Mouse (Mus musculus) MEL (cell line): ENCODE results near the gene Sptbn1. TPM values are rescaled to one million over a fixed set of nuclear protein-coding genes. Genes with fewer than 3 reads are reported as not detected.

Experiments
- DNase-seq: peaks from one replicate; pipeline ENCODE4 v3.0.0; 2011; ENCODE audit warnings: low read depth, low spot score
- H3K27ac ChIP-seq: 2 replicates; pipeline ENCODE4 v1.5.1; 2012; ENCODE audit warnings: low read depth, mild to moderate bottlenecking, control low read depth, low read length, moderate library complexity; ENCODE audit not compliant: control insufficient read depth
- H3K27me3 ChIP-seq, 2 experiments: fragments of 150-350 bp in 1 of 2; sonication (generic) in 1 of 2; 2 replicates each; pipeline ENCODE4 v1.6.1; 2012; ENCODE audit warnings: low read length in 2 of 2, mild to moderate bottlenecking in 2 of 2, improper control_type of control experiment in 1 of 2, moderate library complexity in 1 of 2; ENCODE audit not compliant: insufficient read depth in 2 of 2, control insufficient read depth in 1 of 2
- H3K36me3 ChIP-seq, 2 experiments: 2 replicates each; pipeline ENCODE4 v1.6.1; 2012 to 2014; ENCODE audit warnings: low read length in 2 of 2, improper control_type of control experiment in 1 of 2, inconsistent platforms in 1 of 2, mild to moderate bottlenecking in 1 of 2; ENCODE audit not compliant: insufficient read depth in 2 of 2, control insufficient read depth in 1 of 2
- H3K4me1 ChIP-seq, 2 experiments: fragments of 150-350 bp in 1 of 2; sonication (generic) in 1 of 2; 2 replicates each; pipeline ENCODE4 v1.6.1; 2012; ENCODE audit warnings: low read length in 2 of 2, improper control_type of control experiment in 1 of 2, mild to moderate bottlenecking in 1 of 2; ENCODE audit not compliant: insufficient read depth in 2 of 2, control insufficient read depth in 1 of 2
- H3K4me3 ChIP-seq, 2 experiments: fragments of 150-350 bp in 1 of 2; sonication (generic) in 1 of 2; 2 replicates each; pipeline ENCODE4 v1.5.1; 2012; ENCODE audit warnings: low read depth in 2 of 2, low read length in 2 of 2, mild to moderate bottlenecking in 2 of 2, moderate library complexity in 2 of 2, control low read depth in 1 of 2, improper control_type of control experiment in 1 of 2; ENCODE audit not compliant: control insufficient read depth in 1 of 2, insufficient read depth in 1 of 2
- H3K79me2 ChIP-seq: 2 replicates; pipeline ENCODE4 v1.6.1; 2012; ENCODE audit warnings: mild to moderate bottlenecking, low read length, moderate library complexity; ENCODE audit not compliant: control insufficient read depth, poor library complexity, insufficient read depth
- H3K9ac ChIP-seq: 2 replicates; pipeline ENCODE4 v1.6.1; 2012; ENCODE audit warnings: low read depth, mild to moderate bottlenecking, control low read depth, low read length, moderate library complexity; ENCODE audit not compliant: control insufficient read depth, poor library complexity, severe bottlenecking
- H3K9me3 ChIP-seq: fragments of 150-350 bp; sonication (generic); replicated peaks from 2 replicates; pipeline ENCODE4 v1.6.1; 2012; ENCODE audit warnings: mild to moderate bottlenecking, low read length, improper control_type of control experiment, moderate library complexity; ENCODE audit not compliant: insufficient read depth
- BHLHE40 ChIP-seq: IDR thresholded peaks from 2 replicates; pipeline ENCODE4 v1.6.1; 2012; ENCODE audit warnings: low read depth, mild to moderate bottlenecking, inconsistent platforms, low read length, improper control_type of control experiment, borderline replicate concordance
- CHD1 ChIP-seq: IDR thresholded peaks from 2 replicates; pipeline ENCODE4 v1.6.1; 2012; ENCODE audit warnings: low read depth, mild to moderate bottlenecking, inconsistent platforms, low read length, improper control_type of control experiment
- CHD2 ChIP-seq: IDR thresholded peaks from 2 replicates; pipeline ENCODE4 v1.6.1; 2011; ENCODE audit warnings: low read length, improper control_type of control experiment
- ELF1 ChIP-seq: IDR thresholded peaks from 2 replicates; pipeline ENCODE4 v1.6.1; 2014; ENCODE audit warnings: low read depth, mild to moderate bottlenecking, inconsistent platforms, low read length, improper control_type of control experiment, moderate library complexity
- EP300 ChIP-seq, 2 experiments: IDR thresholded peaks; 2 replicates each; pipeline ENCODE4 v1.6.1; 2011; ENCODE audit warnings: improper control_type of control experiment in 2 of 2, low read length in 2 of 2, low read depth in 1 of 2, mild to moderate bottlenecking in 1 of 2
- ETS1 ChIP-seq: IDR thresholded peaks from 2 replicates; pipeline ENCODE4 v1.6.1; 2012; ENCODE audit warnings: low read depth, mild to moderate bottlenecking, inconsistent platforms, low read length, improper control_type of control experiment, moderate library complexity
- GABPA ChIP-seq: IDR thresholded peaks from 2 replicates; pipeline ENCODE4 v1.6.1; 2012; ENCODE audit warnings: low read depth, mild to moderate bottlenecking, inconsistent platforms, low read length, improper control_type of control experiment, moderate library complexity
- HCFC1 ChIP-seq: IDR thresholded peaks from 2 replicates; pipeline ENCODE4 v1.6.1; 2012; ENCODE audit warnings: low read depth, mild to moderate bottlenecking, inconsistent platforms, low read length, improper control_type of control experiment, moderate library complexity
- KAT2A ChIP-seq: conservative IDR thresholded peaks from 2 replicates; pipeline ENCODE4 v1.6.1; 2012; ENCODE audit warnings: low read depth, low read length, improper control_type of control experiment, inconsistent platforms
- MAFK ChIP-seq: IDR thresholded peaks from 2 replicates; pipeline ENCODE4 v1.6.1; 2011; ENCODE audit warnings: low read depth, mild to moderate bottlenecking, low read length, improper control_type of control experiment, borderline replicate concordance
- MAX ChIP-seq: IDR thresholded peaks from 2 replicates; pipeline ENCODE4 v1.6.1; 2011; ENCODE audit warnings: low read length, improper control_type of control experiment
- MEF2A ChIP-seq: IDR thresholded peaks from 2 replicates; pipeline ENCODE4 v1.6.1; 2014; ENCODE audit warnings: low read depth, mild to moderate bottlenecking, inconsistent platforms, low read length, improper control_type of control experiment; ENCODE audit not compliant: poor library complexity, insufficient replicate concordance, severe bottlenecking; ENCODE audit errors: extremely low read depth
- MXI1 ChIP-seq: IDR thresholded peaks from 2 replicates; pipeline ENCODE4 v1.6.1; 2011; ENCODE audit warnings: mild to moderate bottlenecking, low read depth, low read length, improper control_type of control experiment
- MYC ChIP-seq: IDR thresholded peaks from 2 replicates; pipeline ENCODE4 v1.6.1; 2011; ENCODE audit warnings: low read depth, mild to moderate bottlenecking, low read length, improper control_type of control experiment, moderate library complexity
- NELFE ChIP-seq: IDR thresholded peaks from 2 replicates; pipeline ENCODE4 v1.6.1; 2011; ENCODE audit warnings: low read depth, low read length, improper control_type of control experiment
- NRF1 ChIP-seq: IDR thresholded peaks from 2 replicates; pipeline ENCODE4 v1.6.1; 2014; ENCODE audit warnings: low read depth, mild to moderate bottlenecking, inconsistent platforms, low read length, improper control_type of control experiment, moderate library complexity; ENCODE audit not compliant: poor library complexity, insufficient read depth, severe bottlenecking
- POLR2A ChIP-seq, 2 experiments: IDR thresholded peaks; 2 replicates each; pipeline ENCODE4 v1.6.1; 2011 to 2012; ENCODE audit warnings: low read length in 2 of 2, mild to moderate bottlenecking in 2 of 2, control low read depth in 1 of 2, improper control_type of control experiment in 1 of 2, low read depth in 1 of 2, moderate library complexity in 1 of 2; ENCODE audit not compliant: control insufficient read depth in 1 of 2, insufficient read depth in 1 of 2, poor library complexity in 1 of 2
- POLR2AphosphoS5 ChIP-seq: IDR thresholded peaks from 2 replicates; pipeline ENCODE4 v1.6.1; 2012; ENCODE audit warnings: low read depth, borderline replicate concordance, mild to moderate bottlenecking, inconsistent platforms, low read length, moderate library complexity, mixed read lengths
- RAD21 ChIP-seq: IDR thresholded peaks from 2 replicates; pipeline ENCODE4 v1.6.1; 2011; ENCODE audit warnings: mild to moderate bottlenecking, low read depth, low read length, improper control_type of control experiment
- RCOR1 ChIP-seq: IDR thresholded peaks from 2 replicates; pipeline ENCODE4 v1.6.1; 2012; ENCODE audit warnings: low read depth, mild to moderate bottlenecking, inconsistent platforms, low read length, improper control_type of control experiment
- SIN3A ChIP-seq: IDR thresholded peaks from 2 replicates; pipeline ENCODE4 v1.6.1; 2012; ENCODE audit warnings: low read length, improper control_type of control experiment, inconsistent platforms
- TAL1 ChIP-seq: IDR thresholded peaks from 2 replicates; pipeline ENCODE4 v1.6.1; 2012; ENCODE audit warnings: mild to moderate bottlenecking, inconsistent platforms, low read length, moderate library complexity, mixed read lengths
- TCF12 ChIP-seq: IDR thresholded peaks from 2 replicates; pipeline ENCODE4 v1.6.1; 2014; ENCODE audit warnings: low read depth, mild to moderate bottlenecking, inconsistent platforms, low read length, improper control_type of control experiment, moderate library complexity
- UBTF ChIP-seq: IDR thresholded peaks from 2 replicates; pipeline ENCODE4 v1.6.1; 2012; ENCODE audit warnings: low read depth, mild to moderate bottlenecking, inconsistent platforms, low read length, improper control_type of control experiment, moderate library complexity, borderline replicate concordance; ENCODE audit not compliant: insufficient read depth
- ZC3H11A ChIP-seq: IDR thresholded peaks from 2 replicates; pipeline ENCODE4 v1.6.1; 2012; ENCODE audit warnings: low read depth, mild to moderate bottlenecking, inconsistent platforms, low read length, improper control_type of control experiment
- ZKSCAN1 ChIP-seq: IDR thresholded peaks from 2 replicates; pipeline ENCODE4 v1.6.1; 2012; ENCODE audit warnings: low read depth, mild to moderate bottlenecking, inconsistent platforms, low read length, improper control_type of control experiment, moderate library complexity
- ZMIZ1 ChIP-seq: IDR thresholded peaks from 2 replicates; pipeline ENCODE4 v1.6.1; 2012; ENCODE audit warnings: low read depth, mild to moderate bottlenecking, inconsistent platforms, low read length, improper control_type of control experiment, moderate library complexity
- ZNF384 ChIP-seq: IDR thresholded peaks from 2 replicates; pipeline ENCODE4 v1.6.1; 2012; ENCODE audit warnings: low read depth, mild to moderate bottlenecking, inconsistent platforms, low read length, improper control_type of control experiment
- polyA plus RNA-seq, 2 experiments: library from polyadenylated mRNA; stranded (reverse) in 1 of 2; unstranded in 1 of 2; fragments of >175 nt in 1 of 2; fragments of >200 nt in 1 of 2; gene quantifications; 2 replicates each; pipeline versions ENCODE4 v1.2.1 to v1.2.4; 2012; ENCODE audit warnings: low replicate concordance in 2 of 2, low read depth in 1 of 2; ENCODE audit not compliant: insufficient read length in 2 of 2, insufficient read depth in 1 of 2, missing spikeins in 1 of 2
- total RNA-seq: library from RNA; depleted of rRNA; stranded (reverse); fragments of 300-350 nt; gene quantifications from 2 replicates; pipeline ENCODE4 v1.2.3, GENCODE M21; 2012

Sptbn1 gene
- total and polyA plus RNA-seq, 3 experiments: 14.6 to 20.2 TPM; not detected in 1

GRCm38 (mm10) chr11:30292221-30293160, 24.5 kb upstream of the Sptbn1 start:
- 0 out of 2 replicates have a peak, but pooled peaks have one; percentile 7 for TF ChIP-seq TCF12
- TF ChIP-seq EP300 (IDR thresholded peaks at IDR 0.05; ENCODE audit: low read depth in 1 of 2, low read length in 2 of 2): 0 out of 4 replicates have a peak, but pooled peaks of 1 of the 2 experiments have one; percentile 28
- no peak for TF ChIP-seq POLR2A (IDR thresholded peaks at IDR 0.05; ENCODE audit: control insufficient read depth in 1 of 2, insufficient read depth in 1 of 2, low read depth in 1 of 2, low read length in 2 of 2, poor library complexity in 1 of 2)
- TF ChIP-seq POLR2AphosphoS5: no peak
- Histone ChIP-seq H3K36me3 (peaks cover 0 to 13% of the 10 kb centered on the region in 2 experiments; a peak in 2 of 4 replicates), H3K27me3 (no peaks in the 10 kb centered on the region), H3K9ac (no peak overlapping the region), H3K4me3 (no peak overlapping the region), H3K9me3 (no peaks in the 10 kb centered on the region), H3K79me2 (no peaks in the 10 kb centered on the region), H3K27ac (no peak overlapping the region), H3K4me1 (peaks cover 3 to 14% of the 10 kb centered on the region in 2 experiments; a peak in 3 of 4 replicates)
- peak; percentile 45 for DNase-seq

DNA sequence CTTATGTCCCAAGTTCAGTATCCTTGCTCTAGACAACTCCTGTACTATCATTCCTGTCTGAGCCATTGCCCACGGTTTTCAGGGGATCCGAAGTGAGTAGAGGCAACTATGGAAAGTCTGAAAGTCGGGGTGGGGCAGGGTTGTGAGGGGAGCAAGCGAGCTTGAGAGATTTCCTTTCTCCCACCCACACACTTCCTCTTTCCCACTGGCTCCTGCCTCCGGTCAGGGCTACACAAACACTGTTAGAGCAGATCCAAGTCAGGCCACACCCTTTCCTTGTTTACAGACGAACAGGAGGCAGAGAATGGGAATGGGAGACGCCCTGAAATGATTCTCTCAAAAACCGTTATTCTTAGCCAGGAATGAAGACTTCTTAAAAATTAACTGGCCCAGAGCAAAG, 23.2 kb upstream of the Sptbn1 start:
- Histone ChIP-seq H3K9me3 (no peaks in the 10 kb centered on the region), H3K27ac (peak overlapping the region; percentile 48), H3K79me2 (no peaks in the 10 kb centered on the region), H3K9ac (peak overlapping the region; percentile 30), H3K36me3 (peaks cover 0 to 13% of the 10 kb centered on the region in 2 experiments; a peak in 2 of 4 replicates), H3K4me3 (peak overlapping the region; percentile 26 to 56), H3K4me1 (peaks cover 3 to 14% of the 10 kb centered on the region in 2 experiments; a peak in 3 of 4 replicates), H3K27me3 (no peaks in the 10 kb centered on the region)
- DNase-seq: peak; percentile 86
- no peak for TF ChIP-seq ZC3H11A
- TF ChIP-seq NELFE: 0 out of 2 replicates have a peak, but pooled peaks have one; percentile 28
- TF ChIP-seq TCF12: no peak
- no peak for TF ChIP-seq BHLHE40
- no peak for TF ChIP-seq MAX
- TF ChIP-seq MAFK: no peak
- no peak for TF ChIP-seq NRF1
- TF ChIP-seq ELF1: no peak
- peak; percentile 45; the same call in 1 of the 2 replicates for TF ChIP-seq MYC
- TF ChIP-seq HCFC1: no peak
- TF ChIP-seq CHD1: no peak
- peak; percentile 66; the same call in 1 of the 2 replicates for TF ChIP-seq RCOR1
- TF ChIP-seq POLR2AphosphoS5: no peak
- no peak for TF ChIP-seq MEF2A
- no peak for TF ChIP-seq ZMIZ1
- TF ChIP-seq TAL1: no peak
- no peak for TF ChIP-seq RAD21
- TF ChIP-seq UBTF: no peak
- TF ChIP-seq SIN3A: peak; percentile 53
- no peak for TF ChIP-seq GABPA
- TF ChIP-seq MXI1: no peak
- no peak for TF ChIP-seq ZKSCAN1
- no peak for TF ChIP-seq KAT2A
- peak; percentile 42; the same call in 1 of the 2 replicates for TF ChIP-seq ETS1
- no peak for TF ChIP-seq ZNF384
- TF ChIP-seq CHD2: no peak
